Mouse (Mus musculus) heart, postnatal 25 days (tissue): Measurements from ENCODE around the gene Olfr130. TPM values are rescaled to one million over a fixed set of nuclear protein-coding genes. Genes with fewer than 3 reads are reported as not detected.

Experiments used
- DNase-seq: peaks from one replicate; pipeline ENCODE4 v3.0.0; 2022; ENCODE audit warnings: low spot score
- intact Hi-C: fragments of 180-260 bp; cut with DNase I; formaldehyde crosslinking; loops from one replicate; pipeline ENCODE4 v1.15.1; 2025
- total RNA-seq, 2 experiments: library from RNA; stranded (reverse); gene quantifications; 2 replicates each; pipeline ENCODE4 v1.2.3; 2021

Olfr130 gene
- total RNA-seq: not detected

GRCm38 (mm10) chr17:38063621-38064020 lies at the start of gene Olfr130:
Olfr130 (plus strand) TSS chr17:38063921.
- intact Hi-C loops: no loop called here

GRCm38 (mm10) chr17:38016341-38016740 lies 47.4 kb upstream of the Olfr130 start:
- DNase-seq: no peak
- intact Hi-C loops: no loop called here

More at GRCm38 (mm10) chr17:38063621-38064020, at the start of gene Olfr130:
- no peak for DNase-seq

- DNase-seq: no peak
- intact Hi-C loops: no loop called here
These were observed 37.4 kb upstream of the Olfr130 start for GRCm38 (mm10) chr17:38026297-38026696.

GRCm38 (mm10) chr17:38059979-38060378 lies 3.7 kb upstream of the Olfr130 start, which contains the start of gene Olfr129:
Olfr129 (minus strand) TSS chr17:38060079.
- intact Hi-C loops: no loop called here
- no peak for DNase-seq

GRCm38 (mm10) chr17:38082364-38082763 lies 18.6 kb downstream of the Olfr130 start:
- DNase-seq: no peak
- intact Hi-C loops: no loop called here

- intact Hi-C loops: no loop called here
These were observed 24.9 kb downstream of the Olfr130 start, which contains the start of gene Olfr131 for GRCm38 (mm10) chr17:38088593-38088992. Olfr131 (minus strand) TSS chr17:38088693.

More at GRCm38 (mm10) chr17:38088593-38088992, 24.9 kb downstream of the Olfr130 start, which contains the start of gene Olfr131:
- no peak for DNase-seq

Other genes starting within 250 kb of the Olfr130 start
- not detected for gene Olfr125, start 231.0 kb upstream of the Olfr130 start, total RNA-seq
- not detected for gene Olfr126, start 216.4 kb upstream of the Olfr130 start, total RNA-seq
- gene Olfr127, start 163.5 kb upstream of the Olfr130 start, total RNA-seq: not detected
- gene Olfr128, start 143.4 kb upstream of the Olfr130 start, total RNA-seq: not detected
- not detected for gene Olfr761, start 110.8 kb upstream of the Olfr130 start, total RNA-seq
- gene Olfr129, start 3.8 kb upstream of the Olfr130 start, total RNA-seq: not detected
- gene Olfr131, start 24.8 kb downstream of the Olfr130 start, total RNA-seq: not detected
- gene Olfr132, start 70.6 kb downstream of the Olfr130 start, total RNA-seq: not detected
- gene Olfr133, start 81.4 kb downstream of the Olfr130 start, total RNA-seq: not detected
- gene Olfr134, start 107.5 kb downstream of the Olfr130 start, total RNA-seq: not detected
- gene Olfr135, start 140.4 kb downstream of the Olfr130 start, total RNA-seq: not detected
- gene Olfr138, start 197.1 kb downstream of the Olfr130 start, total RNA-seq: not detected
- gene Olfr137, start 243.6 kb downstream of the Olfr130 start, total RNA-seq: not detected